8 mouse cellular contexts compared by ENCODE assay signal in the genomic region with DNA sequence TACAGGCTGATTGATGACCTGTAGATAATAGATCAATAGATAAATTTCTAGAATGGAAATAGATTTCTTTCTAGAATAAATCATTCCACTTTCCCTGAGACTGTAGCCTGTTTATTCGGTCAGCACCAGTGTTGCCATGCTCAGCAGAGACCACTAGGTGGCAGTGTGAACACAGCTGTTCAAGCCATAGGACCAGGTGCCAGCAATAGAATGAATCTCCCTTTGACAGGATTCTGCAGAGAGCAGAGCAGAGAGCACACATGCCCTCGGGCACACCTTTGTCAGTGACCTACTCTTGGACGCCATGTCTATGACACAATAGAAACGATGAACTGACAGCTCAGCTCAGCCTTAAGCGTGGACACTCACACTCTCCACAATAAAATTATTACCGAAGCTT.
DNase-seq lines count a peak whose midpoint lies in the region; ATAC-seq lines count a peak whose summit lies in the region.

No protein-coding gene starts in this region.

- 22% methylated on average over 6 of the region's 6 CpGs for WGBS in hindbrain, embryonic 14.5 days

- H3K27me3 ChIP-seq in hindbrain, embryonic 14.5 days (ENCODE audit: control insufficient read depth, insufficient read depth, low read length), result no peaks in the 10 kb centered on the region

- H3K4me1 ChIP-seq in hindbrain, embryonic 14.5 days (replicated peaks; ENCODE audit: control insufficient read depth, insufficient read depth, low read length), result no peaks in the 10 kb centered on the region; the same call in 1 of the 2 replicates

- H3K36me3 ChIP-seq in hindbrain, embryonic 14.5 days (replicated peaks; ENCODE audit: control insufficient read depth, insufficient read depth), result peaks cover 15% of the 10 kb centered on the region

- peak; percentile 82 for DNase-seq in R1 (ENCODE audit: low read depth, low spot score)
- DNase-seq in cerebellum, adult 8-10 months, result peak; percentile 81
- DNase-seq in forelimb bud, embryonic 11.5 days (ENCODE audit: low read depth, low spot score), result peak; percentile 86
- DNase-seq in hindbrain, embryonic 14.5 days (ENCODE audit: low spot score), result peak; percentile 94
- DNase-seq in layer of hippocampus, postnatal 14 days (ENCODE audit: low spot score in 2 of 2), result peak; percentile 76 to 90
- DNase-seq in right cerebral cortex, adult 18-20 months, result peak; percentile 76
- peak; percentile 46 to 64 for DNase-seq in urinary bladder, postnatal 36 days (ENCODE audit: low spot score in 2 of 2)

- H3K4me3 ChIP-seq in hindbrain, embryonic 14.5 days (replicated peaks; ENCODE audit: low read length), result no peak overlapping the region

- H3K9me3 ChIP-seq in hindbrain, embryonic 14.5 days (ENCODE audit: control insufficient read depth, low read length), result no peaks in the 10 kb centered on the region

- H3K4me2 ChIP-seq in hindbrain, embryonic 14.5 days (replicated peaks), result no peak overlapping the region

- 0 out of 2 replicates have a peak overlapping the region, but pooled peaks have one; percentile 9 for H3K9ac ChIP-seq in hindbrain, embryonic 14.5 days

- H3K27ac ChIP-seq in hindbrain, embryonic 14.5 days, result peak overlapping the region; percentile 68

- ATAC-seq in hindbrain, embryonic 14.5 days (ENCODE audit: low FRiP score), result peak; percentile 70
- ATAC-seq in megakaryocyte, adult 5-6 weeks (ENCODE audit: poor library complexity, severe bottlenecking), result peak; percentile 80
